Mouse (Mus musculus) heart, adult 2 months (tissue): ENCODE measurements at regions not wholly inside any gene's neighbourhood (a gene's known extent, or its start where the extent isn't known, plus 50 kb on each side); places are given as distances from the start of the nearest gene placed in this dataset.

Source experiments
- CTCF ChIP-seq: fragments of 200-600 bp; IDR thresholded peaks from 2 replicates; pipeline ENCODE4 v1.8.1; 2022; ENCODE audit warnings: antibody characterized with exemption, mild to moderate bottlenecking, moderate library complexity
- POLR2A ChIP-seq: fragments of 200-500 bp; IDR thresholded peaks from 2 replicates; pipeline ENCODE4 v1.6.1; 2011; ENCODE audit warnings: mild to moderate bottlenecking, low read depth, low read length, control low read depth; ENCODE audit not compliant: insufficient read depth

- TF ChIP-seq CTCF (no peak), POLR2A (no peak)
Measured at GRCm38 (mm10) chr8:79561269-79562063, 78.0 kb upstream of the Otud4 start.
